Mouse (Mus musculus) kidney, embryonic 16.5 days (tissue): ENCODE measurements at regions not wholly inside any gene's neighbourhood (a gene's known extent, or its start where the extent isn't known, plus 50 kb on each side); places are given as distances from the start of the nearest gene placed in this dataset.

ENCODE experiments used
- ATAC-seq: fragments of 200-750 bp; cut with Nextera tagmentation; 2 replicates; pipeline ENCODE4 v1.8.0; 2017; ENCODE audit warnings: moderate TSS enrichment; ENCODE audit not compliant: low FRiP score, low TSS enrichment
- H3K27ac ChIP-seq: fragments of 300-500 bp; sonication (generic); 2 replicates; pipeline ENCODE4 v1.5.1; 2014; ENCODE audit warnings: low read length
- H3K27me3 ChIP-seq: fragments of 300-500 bp; sonication (generic); 2 replicates; pipeline ENCODE4 v1.6.1; 2014; ENCODE audit warnings: low read length, control low read depth, mixed read lengths; ENCODE audit not compliant: insufficient read depth
- H3K36me3 ChIP-seq: fragments of 300-500 bp; sonication (generic); 2 replicates; pipeline ENCODE4 v1.6.1; 2014; ENCODE audit warnings: low read length, control low read depth, mixed read lengths; ENCODE audit not compliant: insufficient read depth
- H3K4me1 ChIP-seq: fragments of 300-500 bp; sonication (generic); 2 replicates; pipeline ENCODE4 v1.6.1; 2014; ENCODE audit warnings: low read length, control low read depth, mixed read lengths; ENCODE audit not compliant: insufficient read depth
- H3K4me2 ChIP-seq: fragments of 300-500 bp; sonication (generic); replicated peaks from 2 replicates; pipeline ENCODE4 v1.6.1; 2014; ENCODE audit warnings: low read depth, low read length
- H3K4me3 ChIP-seq: fragments of 300-500 bp; sonication (generic); 2 replicates; pipeline ENCODE4 v1.5.1; 2014; ENCODE audit warnings: mild to moderate bottlenecking, low read length
- H3K9ac ChIP-seq: fragments of 300-500 bp; sonication (generic); replicated peaks from 2 replicates; pipeline ENCODE4 v1.6.1; 2014; ENCODE audit warnings: low read length
- H3K9me3 ChIP-seq: fragments of 300-500 bp; sonication (generic); 2 replicates; pipeline ENCODE4 v1.6.1; 2016; ENCODE audit warnings: low read length, control low read depth
- WGBS: fragments of 180-500 bp; shearing (Covaris S2); extraction: QIAGEN DNeasy Blood & Tissue Kit; methylation state at CpG from one replicate; pipeline ENCODE4 v1.1.7; 2014; 5-methylcytosine and 5-hydroxymethylcytosine counted together

DNA sequence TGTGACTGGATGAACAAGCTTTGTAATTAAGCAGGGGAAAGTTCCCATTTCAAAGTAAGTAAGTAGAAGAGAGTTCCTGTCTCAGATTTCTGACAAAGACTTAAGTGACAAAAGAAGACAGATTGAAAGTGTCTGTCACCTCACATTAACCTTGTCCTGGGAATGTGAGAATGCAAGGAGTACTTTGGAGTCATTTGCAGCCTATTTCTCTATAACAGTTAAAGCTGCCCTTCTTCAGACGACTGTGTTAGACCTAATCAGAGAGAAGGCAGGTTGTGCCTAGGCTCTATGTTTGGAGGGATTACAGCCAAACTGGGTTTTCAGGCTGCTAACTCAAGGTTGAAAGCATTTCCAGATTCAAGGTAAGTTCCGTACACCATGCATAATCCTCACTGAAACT, 446.5 kb downstream of the Pdgfc start:
- ATAC-seq = no peak
- 50% methylated on average over 2 of the region's 2 CpGs for WGBS

DNA sequence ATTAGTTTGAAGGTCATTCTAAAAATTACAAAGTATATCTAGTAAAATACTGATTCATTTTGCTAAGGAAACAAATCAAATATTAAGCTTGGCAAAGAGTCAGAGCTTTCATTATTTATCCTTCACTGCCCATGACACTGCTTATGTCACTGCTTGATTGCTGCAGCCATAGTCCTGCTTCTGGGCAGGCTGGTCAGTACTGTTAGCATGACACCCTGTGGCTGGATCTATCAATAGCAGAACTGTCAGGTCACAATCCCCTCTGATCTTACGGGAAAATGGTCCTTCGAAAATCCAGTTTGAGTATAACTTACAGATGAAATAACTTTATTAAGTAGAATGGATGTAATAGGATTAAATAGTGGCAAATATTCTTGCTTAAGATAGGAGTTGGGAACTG, 447.1 kb downstream of the Pdgfc start:
- Histone ChIP-seq H3K4me1 (no peaks in the 10 kb centered on the region), H3K27ac (no peak overlapping the region), H3K9ac (no peak overlapping the region), H3K4me3 (no peak overlapping the region), H3K9me3 (no peaks in the 10 kb centered on the region), H3K27me3 (no peaks in the 10 kb centered on the region), H3K4me2 (no peak overlapping the region), H3K36me3 (no peaks in the 10 kb centered on the region)
- ATAC-seq = no peak
- WGBS = 49% methylated on average over 2 of the region's 2 CpGs

More for the DNA sequence above, 446.5 kb downstream of the Pdgfc start:
- Histone ChIP-seq H3K36me3 (no peaks in the 10 kb centered on the region), H3K27ac (no peak overlapping the region), H3K9ac (no peak overlapping the region), H3K4me2 (no peak overlapping the region), H3K27me3 (no peaks in the 10 kb centered on the region), H3K9me3 (no peaks in the 10 kb centered on the region), H3K4me3 (no peak overlapping the region), H3K4me1 (no peaks in the 10 kb centered on the region)

DNA sequence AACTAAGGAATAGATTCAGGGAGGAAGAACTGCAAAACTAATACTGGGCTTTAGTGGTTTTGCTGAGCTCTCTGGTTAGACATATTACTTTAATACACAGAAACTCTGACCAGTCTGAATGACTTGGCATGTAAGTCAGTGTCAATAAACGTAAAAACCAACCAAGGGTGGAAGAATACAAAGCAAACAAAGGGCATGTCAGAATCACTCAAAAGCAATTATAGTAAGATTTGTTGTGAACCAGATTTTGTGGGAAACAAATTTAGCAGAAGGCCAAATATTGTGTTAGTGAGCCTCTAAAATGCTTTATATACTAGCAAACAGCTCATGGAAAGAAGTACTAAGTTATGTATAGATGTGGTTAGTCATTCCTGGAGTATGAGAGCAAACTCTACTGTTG, 427.1 kb upstream of the Ctso start:
- no peak overlapping the region for H3K27ac ChIP-seq
- no peaks in the 10 kb centered on the region for H3K4me1 ChIP-seq
- no peaks in the 10 kb centered on the region for H3K36me3 ChIP-seq
- H3K9ac ChIP-seq = no peak overlapping the region
- H3K9me3 ChIP-seq = no peaks in the 10 kb centered on the region
- WGBS = 68% methylated on average over 1 of the region's 1 CpGs
- no peaks in the 10 kb centered on the region for H3K27me3 ChIP-seq
- no peak overlapping the region for H3K4me2 ChIP-seq
- no peak overlapping the region for H3K4me3 ChIP-seq
- no peak for ATAC-seq

DNA sequence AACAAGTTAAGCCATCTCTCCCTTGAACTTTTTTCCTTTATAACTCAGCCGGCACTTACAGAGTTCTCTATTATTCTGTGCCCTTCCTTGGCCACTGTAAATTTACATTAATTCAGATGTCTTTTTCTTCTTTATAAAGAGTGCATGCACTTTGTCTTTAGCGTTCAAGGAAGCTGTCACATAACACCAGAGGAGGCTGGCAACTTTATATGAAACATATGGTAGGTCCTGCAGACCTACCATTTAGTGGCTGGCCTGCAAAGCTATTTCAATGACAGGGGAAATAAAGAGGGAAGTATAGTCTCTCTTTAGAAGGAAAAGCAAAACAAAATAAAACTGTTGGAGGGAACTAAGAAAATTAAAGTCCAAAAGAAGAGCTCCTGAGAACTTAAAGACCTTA, 423.8 kb upstream of the Ctso start:
- no peak for ATAC-seq

DNA sequence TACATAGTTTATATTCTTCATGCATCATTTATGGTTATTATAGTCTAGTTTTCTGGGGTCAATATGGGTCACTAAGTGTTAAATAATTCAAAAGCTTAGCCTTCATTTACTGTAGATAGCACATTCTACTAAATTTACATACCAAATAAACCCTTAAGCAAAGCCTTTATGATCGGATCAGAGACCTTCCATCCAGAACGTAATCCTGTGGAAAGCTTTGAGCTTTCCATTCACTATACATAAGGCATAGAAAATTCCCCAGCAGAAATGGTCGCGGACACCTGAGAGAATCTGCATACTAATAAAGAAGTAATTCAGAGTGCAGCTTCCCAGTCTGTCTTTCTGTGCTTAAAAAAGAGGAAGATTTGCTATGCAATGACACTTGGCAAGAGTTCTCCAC, 410.6 kb upstream of the Ctso start:
- 81% methylated on average over 4 of the region's 4 CpGs for WGBS
- H3K4me3 ChIP-seq = no peak overlapping the region
- H3K4me2 ChIP-seq = no peak overlapping the region
- no peaks in the 10 kb centered on the region for H3K9me3 ChIP-seq
- no peak for ATAC-seq
- H3K27ac ChIP-seq = no peak overlapping the region
- H3K27me3 ChIP-seq = no peaks in the 10 kb centered on the region
- H3K9ac ChIP-seq = no peak overlapping the region
- H3K36me3 ChIP-seq = no peaks in the 10 kb centered on the region
- no peaks in the 10 kb centered on the region for H3K4me1 ChIP-seq

More for the DNA sequence above, 423.8 kb upstream of the Ctso start:
- H3K4me3 ChIP-seq = no peak overlapping the region
- WGBS = 27% methylated on average over 2 of the region's 2 CpGs
- H3K4me1 ChIP-seq = no peaks in the 10 kb centered on the region
- no peak overlapping the region for H3K27ac ChIP-seq
- H3K9ac ChIP-seq = no peak overlapping the region
- no peaks in the 10 kb centered on the region for H3K9me3 ChIP-seq
- no peak overlapping the region for H3K4me2 ChIP-seq
- H3K36me3 ChIP-seq = no peaks in the 10 kb centered on the region
- no peaks in the 10 kb centered on the region for H3K27me3 ChIP-seq

DNA sequence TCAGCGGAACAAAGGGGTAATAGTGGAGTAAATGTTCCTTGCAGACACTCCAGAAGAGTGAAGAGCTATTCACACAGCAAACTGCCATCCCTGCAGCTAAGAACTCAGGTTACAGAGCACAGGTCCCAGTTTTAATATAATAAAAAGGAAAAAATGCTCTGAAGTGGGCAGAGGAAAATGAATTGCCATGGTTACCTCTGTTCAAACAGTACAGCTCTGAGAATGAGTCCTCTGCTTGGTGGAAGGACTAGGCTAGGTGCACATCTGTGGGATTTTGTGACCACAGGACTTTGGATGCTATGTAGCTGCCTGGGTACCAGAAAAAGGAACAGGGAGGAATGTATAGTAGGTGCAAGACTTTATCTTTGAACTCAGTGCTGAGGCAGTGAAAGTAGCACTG, 401.5 kb upstream of the Ctso start:
- no peak overlapping the region for H3K4me2 ChIP-seq
- no peak overlapping the region for H3K27ac ChIP-seq
- ATAC-seq = no peak
- no peaks in the 10 kb centered on the region for H3K36me3 ChIP-seq
- no peaks in the 10 kb centered on the region for H3K27me3 ChIP-seq
- 97% methylated on average over 1 of the region's 1 CpGs for WGBS
- H3K9ac ChIP-seq = no peak overlapping the region
- no peaks in the 10 kb centered on the region for H3K9me3 ChIP-seq
- no peak overlapping the region for H3K4me3 ChIP-seq
- H3K4me1 ChIP-seq = peaks cover 3% of the 10 kb centered on the region

DNA sequence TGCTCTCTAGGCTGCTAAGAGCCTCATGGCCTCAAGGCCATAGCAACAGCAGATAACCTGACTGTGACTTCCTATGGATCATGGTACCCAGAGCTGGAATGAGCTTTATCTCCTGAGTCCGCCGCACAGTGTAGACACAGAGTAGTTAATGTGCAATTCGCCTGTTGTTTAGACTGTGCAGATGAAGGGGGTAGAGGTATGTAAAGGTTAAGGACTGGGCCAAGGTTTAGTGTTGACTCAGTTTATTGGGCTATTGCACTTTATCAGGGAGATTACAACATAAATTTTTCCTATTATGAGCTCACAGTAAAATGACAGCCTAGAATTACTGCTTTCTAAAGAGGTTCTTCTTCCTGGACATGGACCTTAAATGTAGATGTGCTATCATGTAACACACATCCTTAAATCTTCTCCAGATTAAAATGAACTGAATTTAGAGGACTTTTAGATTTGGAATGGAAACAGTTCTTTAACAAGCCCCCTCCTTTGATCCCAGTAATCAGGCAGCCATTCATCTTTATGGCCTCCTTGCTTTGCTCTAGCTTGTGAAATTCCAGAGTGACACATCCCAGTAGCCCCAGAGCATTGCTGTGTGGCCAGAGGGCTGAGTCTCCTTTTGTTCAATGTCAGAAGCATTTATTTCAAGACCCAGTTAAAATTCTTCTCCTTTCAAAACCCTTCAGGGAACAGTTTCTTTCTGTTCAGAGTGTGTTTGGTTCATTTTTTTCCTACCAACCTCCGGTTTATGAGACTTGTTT, 396.8 kb upstream of the Ctso start:
- ATAC-seq = peak; percentile 71; the same call in 1 of the 2 replicates
- Histone ChIP-seq H3K4me3 (no peak overlapping the region), H3K36me3 (no peaks in the 10 kb centered on the region), H3K4me2 (no peak overlapping the region), H3K27me3 (no peaks in the 10 kb centered on the region), H3K27ac (0 out of 2 replicates have a peak overlapping the region, but pooled peaks have one; percentile 18), H3K9ac (no peak overlapping the region), H3K9me3 (no peaks in the 10 kb centered on the region), H3K4me1 (peaks cover 5% of the 10 kb centered on the region)
- WGBS = 42% methylated on average over 4 of the region's 4 CpGs

DNA sequence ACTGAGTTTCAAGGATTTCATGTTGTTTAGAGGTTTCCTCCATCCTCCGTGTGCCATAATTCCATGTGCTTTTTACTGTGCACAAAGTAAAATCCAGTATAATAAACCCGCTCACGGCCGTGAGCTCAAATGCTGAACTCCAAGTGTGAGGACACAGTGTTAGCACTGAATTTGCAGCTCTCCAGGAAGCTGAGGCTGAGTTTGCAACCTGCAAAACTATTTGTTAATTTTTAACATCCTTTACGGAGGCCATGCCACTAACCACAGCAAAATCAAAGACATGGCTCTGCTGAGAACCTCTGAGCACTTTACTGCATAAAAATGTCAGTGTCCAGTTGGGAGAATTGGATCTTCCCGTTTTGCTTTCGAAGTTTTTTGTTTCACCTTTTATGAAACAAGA, 377.6 kb upstream of the Ctso start:
- Histone ChIP-seq H3K4me2 (no peak overlapping the region), H3K9me3 (no peaks in the 10 kb centered on the region), H3K4me1 (no peaks in the 10 kb centered on the region), H3K27ac (peak overlapping the region; percentile 50; the same call in 1 of the 2 replicates), H3K36me3 (no peaks in the 10 kb centered on the region), H3K4me3 (no peak overlapping the region), H3K27me3 (no peaks in the 10 kb centered on the region), H3K9ac (no peak overlapping the region)
- WGBS = 50% methylated on average over 7 of the region's 7 CpGs
- peak; percentile 54 for ATAC-seq

DNA sequence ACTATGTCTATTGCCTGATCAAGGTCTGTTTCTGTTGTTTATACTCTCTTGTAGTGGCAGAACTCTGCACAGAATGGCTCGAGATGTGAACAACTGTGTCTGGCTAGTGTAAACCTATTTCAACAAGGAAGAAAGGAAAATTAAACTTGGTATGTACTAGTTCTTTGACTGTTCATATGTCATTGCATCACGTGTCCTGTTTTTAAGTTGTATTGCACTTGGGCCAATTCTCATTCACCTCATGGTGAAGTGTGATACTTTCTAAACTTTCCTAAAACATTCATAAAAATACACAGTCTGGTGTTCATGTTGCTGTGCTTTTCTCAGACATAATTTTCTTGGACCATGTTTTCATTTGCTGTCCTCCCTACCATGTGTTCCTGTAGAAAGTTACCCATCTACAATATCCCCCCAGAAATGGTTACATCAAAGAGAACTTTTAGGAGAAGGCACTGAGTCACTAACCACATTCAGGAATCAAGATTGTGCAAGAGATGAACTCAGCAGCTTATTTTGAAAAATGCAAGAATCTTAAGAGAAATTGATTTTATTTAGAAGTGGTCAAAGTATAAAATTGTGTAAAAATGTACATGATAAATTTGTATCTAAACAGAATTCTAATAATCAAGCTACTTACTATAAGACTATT, 369.7 kb upstream of the Ctso start:
- Histone ChIP-seq H3K4me2 (no peak overlapping the region), H3K27ac (no peak overlapping the region), H3K4me1 (no peaks in the 10 kb centered on the region), H3K9ac (no peak overlapping the region), H3K4me3 (no peak overlapping the region), H3K9me3 (no peaks in the 10 kb centered on the region), H3K27me3 (no peaks in the 10 kb centered on the region), H3K36me3 (no peaks in the 10 kb centered on the region)
- 85% methylated on average over 2 of the region's 2 CpGs for WGBS
- no peak for ATAC-seq
